Mouse (Mus musculus): Measurements from ENCODE around the gene Fig4. TPM values are rescaled to one million over a fixed set of nuclear protein-coding genes. Genes with fewer than 3 reads are reported as not detected.

Fig4 gene
- polyA plus RNA-seq, 1 experiment, result 19.3 TPM

DNA sequence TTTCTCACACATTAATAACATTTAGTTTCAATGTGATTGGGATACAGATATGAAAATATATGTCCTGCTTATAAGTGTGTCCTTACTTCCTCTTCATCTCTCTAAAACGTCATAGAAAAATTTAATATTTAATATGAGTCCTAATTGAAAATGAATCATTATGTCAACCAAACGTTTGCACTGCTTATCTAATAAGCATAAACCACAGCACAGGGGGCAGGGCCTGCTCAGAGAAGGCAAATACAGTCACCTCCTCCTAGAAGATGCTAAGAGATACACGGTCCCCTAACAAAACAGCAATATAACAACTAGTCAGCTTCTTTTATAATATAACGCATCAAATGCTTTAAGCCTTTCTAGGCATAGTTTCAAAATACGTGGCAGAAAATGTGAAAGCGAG lies 69.9 kb downstream of the Fig4 start:
- TF ChIP-seq POLR2A (IDR thresholded peaks at IDR 0.05; ENCODE audit: extremely low read depth, insufficient read depth, low read length), result no peak
- no peak for TF ChIP-seq CTCF (IDR thresholded peaks at IDR 0.05; ENCODE audit: extremely low read depth, insufficient read depth, low read length)
- Histone ChIP-seq H3K4me1 (ENCODE audit: control insufficient read depth, insufficient read depth, low read length) (peaks cover 4% of the 10 kb centered on the region; the same call in 1 of the 2 replicates), H3K4me3 (ENCODE audit: insufficient read depth, low read length) (no peak overlapping the region), H3K27ac (ENCODE audit: insufficient read depth, low read length) (no peak overlapping the region)

GRCm38 (mm10) chr10:41231163-41231835 lies 71.8 kb downstream of the Fig4 start:
- Histone ChIP-seq H3K4me3 (ENCODE audit: insufficient read depth, low read length) (no peak overlapping the region), H3K27ac (ENCODE audit: insufficient read depth, low read length) (no peak overlapping the region), H3K4me1 (ENCODE audit: control insufficient read depth, insufficient read depth, low read length) (peaks cover 6% of the 10 kb centered on the region; the same call in 1 of the 2 replicates)
- TF ChIP-seq CTCF (IDR thresholded peaks at IDR 0.05; ENCODE audit: extremely low read depth, insufficient read depth, low read length) (no peak), POLR2A (IDR thresholded peaks at IDR 0.05; ENCODE audit: extremely low read depth, insufficient read depth, low read length) (no peak)

- TF ChIP-seq POLR2A (IDR thresholded peaks at IDR 0.05; ENCODE audit: extremely low read depth, insufficient read depth, low read length), result no peak
- TF ChIP-seq CTCF (IDR thresholded peaks at IDR 0.05; ENCODE audit: extremely low read depth, insufficient read depth, low read length), result no peak
- Histone ChIP-seq H3K4me3 (ENCODE audit: insufficient read depth, low read length) (no peak overlapping the region), H3K4me1 (ENCODE audit: control insufficient read depth, insufficient read depth, low read length) (peaks cover 6% of the 10 kb centered on the region; the same call in 1 of the 2 replicates), H3K27ac (ENCODE audit: insufficient read depth, low read length) (no peak overlapping the region)
Measured at GRCm38 (mm10) chr10:41227626-41228025, 75.4 kb downstream of the Fig4 start.

GRCm38 (mm10) chr10:41223499-41223898 lies 79.6 kb downstream of the Fig4 start:
- Histone ChIP-seq H3K4me3 (ENCODE audit: insufficient read depth, low read length) (no peak overlapping the region), H3K27ac (ENCODE audit: insufficient read depth, low read length) (no peak overlapping the region), H3K4me1 (ENCODE audit: control insufficient read depth, insufficient read depth, low read length) (0 out of 2 replicates have a peak, but pooled peaks cover 2% of the 10 kb centered on the region)
- TF ChIP-seq POLR2A (IDR thresholded peaks at IDR 0.05; ENCODE audit: extremely low read depth, insufficient read depth, low read length) (no peak), CTCF (IDR thresholded peaks at IDR 0.05; ENCODE audit: extremely low read depth, insufficient read depth, low read length) (no peak)

GRCm38 (mm10) chr10:41221204-41221603 lies 81.9 kb downstream of the Fig4 start:
- Histone ChIP-seq H3K27ac (ENCODE audit: insufficient read depth, low read length) (no peak overlapping the region), H3K4me1 (ENCODE audit: control insufficient read depth, insufficient read depth, low read length) (no peaks in the 10 kb centered on the region), H3K4me3 (ENCODE audit: insufficient read depth, low read length) (no peak overlapping the region)
- TF ChIP-seq CTCF (IDR thresholded peaks at IDR 0.05; ENCODE audit: extremely low read depth, insufficient read depth, low read length), result no peak
- TF ChIP-seq POLR2A (IDR thresholded peaks at IDR 0.05; ENCODE audit: extremely low read depth, insufficient read depth, low read length), result no peak

- no peaks in the 10 kb centered on the region for H3K4me1 ChIP-seq (ENCODE audit: control insufficient read depth, insufficient read depth, low read length)
- no peak for TF ChIP-seq CTCF (IDR thresholded peaks at IDR 0.05; ENCODE audit: extremely low read depth, insufficient read depth, low read length)
- no peak for TF ChIP-seq POLR2A (IDR thresholded peaks at IDR 0.05; ENCODE audit: extremely low read depth, insufficient read depth, low read length)
- H3K4me3 ChIP-seq (ENCODE audit: insufficient read depth, low read length), result no peak overlapping the region
- no peak overlapping the region for H3K27ac ChIP-seq (ENCODE audit: insufficient read depth, low read length)
Measured at GRCm38 (mm10) chr10:41218897-41219296, 84.2 kb downstream of the Fig4 start.

DNA sequence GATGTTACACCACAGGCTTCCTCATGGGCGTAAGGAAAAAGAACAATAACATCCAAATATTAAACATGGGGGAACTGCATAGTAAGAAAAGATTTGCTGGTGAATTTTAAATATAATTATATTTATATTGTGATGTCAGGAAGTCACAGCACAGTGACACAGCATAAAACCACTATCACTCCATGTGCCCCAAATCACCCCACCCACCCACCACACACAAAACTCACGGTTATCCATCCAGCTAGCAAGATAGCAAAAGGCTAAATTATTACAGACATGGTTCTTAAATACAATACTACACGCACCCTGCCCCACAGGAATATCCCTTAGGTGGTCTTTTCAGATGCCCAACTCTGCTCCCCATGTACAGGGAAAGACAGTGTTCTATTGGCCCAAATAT lies 89.0 kb downstream of the Fig4 start:
- 0 out of 2 replicates have a peak, but pooled peaks cover 1% of the 10 kb centered on the region for H3K4me1 ChIP-seq (ENCODE audit: control insufficient read depth, insufficient read depth, low read length)
- no peak for TF ChIP-seq CTCF (IDR thresholded peaks at IDR 0.05; ENCODE audit: extremely low read depth, insufficient read depth, low read length)
- no peak overlapping the region for H3K27ac ChIP-seq (ENCODE audit: insufficient read depth, low read length)
- no peak overlapping the region for H3K4me3 ChIP-seq (ENCODE audit: insufficient read depth, low read length)

DNA sequence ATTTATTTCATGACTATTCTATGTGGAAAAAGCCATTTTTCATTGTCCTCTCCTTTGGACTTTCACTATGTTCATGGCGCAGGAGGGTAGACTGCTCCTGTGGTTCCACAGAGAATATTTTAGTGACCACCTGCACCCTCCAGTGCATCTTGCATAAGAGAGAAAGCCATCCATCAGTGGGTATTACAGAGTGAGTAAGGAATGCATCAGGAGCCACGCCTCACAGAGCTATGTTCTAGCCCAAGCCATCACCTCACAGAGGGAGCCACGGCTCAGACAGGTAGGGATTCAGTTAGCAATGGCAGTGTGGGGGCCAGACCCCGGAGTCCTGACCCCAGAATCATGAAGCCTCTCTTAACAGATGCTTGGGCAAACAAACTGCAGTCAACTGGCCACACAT lies 93.5 kb downstream of the Fig4 start:
- H3K4me1 ChIP-seq (ENCODE audit: control insufficient read depth, insufficient read depth, low read length), result 0 out of 2 replicates have a peak, but pooled peaks cover 1% of the 10 kb centered on the region
- H3K27ac ChIP-seq (ENCODE audit: insufficient read depth, low read length), result no peak overlapping the region
- no peak overlapping the region for H3K4me3 ChIP-seq (ENCODE audit: insufficient read depth, low read length)
- no peak for TF ChIP-seq POLR2A (IDR thresholded peaks at IDR 0.05; ENCODE audit: extremely low read depth, insufficient read depth, low read length)
- no peak for TF ChIP-seq CTCF (IDR thresholded peaks at IDR 0.05; ENCODE audit: extremely low read depth, insufficient read depth, low read length)

- TF ChIP-seq POLR2A (IDR thresholded peaks at IDR 0.05; ENCODE audit: extremely low read depth, insufficient read depth, low read length) (no peak), CTCF (IDR thresholded peaks at IDR 0.05; ENCODE audit: extremely low read depth, insufficient read depth, low read length) (no peak)
- H3K4me1 ChIP-seq (ENCODE audit: control insufficient read depth, insufficient read depth, low read length), result 0 out of 2 replicates have a peak, but pooled peaks cover 1% of the 10 kb centered on the region
- H3K27ac ChIP-seq (ENCODE audit: insufficient read depth, low read length), result no peak overlapping the region
- H3K4me3 ChIP-seq (ENCODE audit: insufficient read depth, low read length), result no peak overlapping the region
Measured at GRCm38 (mm10) chr10:41208860-41209377, 94.1 kb downstream of the Fig4 start.

GRCm38 (mm10) chr10:41205647-41206046 lies 97.4 kb downstream of the Fig4 start:
- TF ChIP-seq CTCF (IDR thresholded peaks at IDR 0.05; ENCODE audit: extremely low read depth, insufficient read depth, low read length) (no peak), POLR2A (IDR thresholded peaks at IDR 0.05; ENCODE audit: extremely low read depth, insufficient read depth, low read length) (no peak)
- Histone ChIP-seq H3K4me1 (ENCODE audit: control insufficient read depth, insufficient read depth, low read length) (0 out of 2 replicates have a peak, but pooled peaks cover 1% of the 10 kb centered on the region), H3K4me3 (ENCODE audit: insufficient read depth, low read length) (no peak overlapping the region), H3K27ac (ENCODE audit: insufficient read depth, low read length) (no peak overlapping the region)

Data from cortical plate, adult 2 months (tissue).